Mouse (Mus musculus) midbrain, embryonic 13.5 days (tissue): ENCODE data around the gene Cpeb3. TPM values are rescaled to one million over a fixed set of nuclear protein-coding genes. Genes with fewer than 3 reads are reported as not detected.
A peak's percentile ranks its signal among the peaks of the same experiment; 100 is the strongest.
"Not testable (repeated sequence)": the region's sequence is repeated elsewhere in the genome, so short reads cannot be mapped to it uniquely, and the experiment has no call there.

ENCODE experiments used
- ATAC-seq: fragments of 200-750 bp; cut with Nextera tagmentation; 2 replicates; pipeline ENCODE4 v1.8.0; 2017; ENCODE audit warnings: mild to moderate bottlenecking, moderate TSS enrichment, moderate library complexity
- H3K27ac ChIP-seq: fragments of 300-500 bp; sonication (generic); 2 replicates; pipeline ENCODE4 v1.5.1; 2015; ENCODE audit warnings: inconsistent platforms, mild to moderate bottlenecking, moderate library complexity
- H3K27me3 ChIP-seq: fragments of 300-500 bp; sonication (generic); 2 replicates; pipeline ENCODE4 v1.6.1; 2015; ENCODE audit warnings: mild to moderate bottlenecking, inconsistent platforms
- H3K36me3 ChIP-seq: fragments of 300-500 bp; sonication (generic); 2 replicates; pipeline ENCODE4 v1.6.1; 2015; ENCODE audit warnings: mild to moderate bottlenecking, inconsistent platforms
- H3K4me1 ChIP-seq: fragments of 300-500 bp; sonication (generic); replicated peaks from 2 replicates; pipeline ENCODE4 v1.6.1; 2015; ENCODE audit warnings: inconsistent platforms
- H3K4me2 ChIP-seq: fragments of 300-500 bp; sonication (generic); replicated peaks from 2 replicates; pipeline ENCODE4 v1.6.1; 2015; ENCODE audit warnings: moderate library complexity, mild to moderate bottlenecking, inconsistent platforms
- H3K4me3 ChIP-seq: fragments of 300-500 bp; sonication (generic); replicated peaks from 2 replicates; pipeline ENCODE4 v1.5.1; 2015; ENCODE audit warnings: mild to moderate bottlenecking, inconsistent platforms
- H3K9ac ChIP-seq: fragments of 300-500 bp; sonication (generic); replicated peaks from 2 replicates; pipeline ENCODE4 v1.6.1; 2015; ENCODE audit warnings: mild to moderate bottlenecking, inconsistent platforms
- H3K9me3 ChIP-seq: fragments of 300-500 bp; sonication (generic); 2 replicates; pipeline ENCODE4 v1.6.1; 2016; ENCODE audit warnings: mild to moderate bottlenecking, inconsistent platforms
- WGBS: fragments of 180-500 bp; shearing (Covaris S2); methylation state at CpG from one replicate; pipeline ENCODE4 v1.1.7; 2015; 5-methylcytosine and 5-hydroxymethylcytosine counted together
- polyA plus RNA-seq: library from polyadenylated mRNA; unstranded; fragments of >200 nt; fragmentation: Nextera tagmentation; extraction: Ambion mirVana; gene quantifications from 2 replicates; pipeline ENCODE4 v1.2.1, GENCODE M21; 2015

Gene Cpeb3
- polyA plus RNA-seq, 1 experiment from 2014 or later: 11.0 TPM

DNA sequence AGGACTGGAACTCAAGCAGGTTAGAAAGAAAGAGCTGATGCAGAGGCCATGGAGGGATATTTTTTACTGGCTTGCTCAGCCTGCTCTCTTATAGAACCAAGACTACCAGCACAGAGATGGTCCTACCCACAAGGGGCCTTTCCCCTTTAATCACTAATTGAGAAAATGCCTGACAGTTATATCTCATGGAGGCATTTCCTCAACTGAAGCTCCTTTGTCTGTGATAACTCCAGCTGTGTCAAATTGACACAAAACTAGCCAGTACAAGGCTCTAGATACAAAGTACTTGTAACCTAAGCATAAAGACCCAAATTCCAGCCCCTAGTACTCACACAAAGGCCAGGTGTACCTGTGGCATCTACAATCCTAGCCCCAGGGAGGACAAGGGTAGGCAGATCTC lies 3.2 kb downstream of the Cpeb3 start:
- not testable (repeated sequence) for H3K36me3 ChIP-seq, H3K27me3 ChIP-seq, H3K4me3 ChIP-seq, H3K4me2 ChIP-seq, H3K27ac ChIP-seq, ATAC-seq, H3K9ac ChIP-seq, H3K9me3 ChIP-seq
- H3K4me1 ChIP-seq: peaks cover 20% of the 10 kb centered on the region

DNA sequence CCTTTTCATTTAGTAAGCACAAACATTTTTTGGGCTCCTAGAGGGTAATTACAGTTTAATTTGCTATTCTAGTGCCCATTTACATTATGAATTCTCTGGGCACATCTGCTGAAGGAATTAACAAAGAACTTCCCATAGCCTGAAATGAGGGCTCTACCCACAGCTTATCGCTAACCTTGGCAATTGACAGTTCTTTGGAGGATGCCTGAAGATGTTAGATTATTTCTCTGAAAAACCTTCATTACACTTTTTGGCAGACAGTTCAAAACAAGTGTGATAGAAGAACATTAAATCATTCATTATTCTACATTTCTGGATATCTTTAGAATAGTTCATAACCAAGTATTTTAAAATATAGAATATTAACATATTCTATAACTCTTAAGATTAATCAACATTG lies 5.0 kb downstream of the Cpeb3 start:
- 92% methylated on average over 1 of the region's 1 CpGs for WGBS
- H3K27ac ChIP-seq: no peak overlapping the region
- 0 out of 2 replicates have a peak, but pooled peaks cover 4% of the 10 kb centered on the region for H3K27me3 ChIP-seq
- ATAC-seq: no peak
- no peak overlapping the region for H3K9ac ChIP-seq
- H3K9me3 ChIP-seq: no peaks in the 10 kb centered on the region
- H3K4me2 ChIP-seq: no peak overlapping the region
- H3K4me1 ChIP-seq: peaks cover 5% of the 10 kb centered on the region; the same call in 1 of the 2 replicates
- H3K36me3 ChIP-seq: no peaks in the 10 kb centered on the region
- no peak overlapping the region for H3K4me3 ChIP-seq

GRCm38 (mm10) chr19:37199889-37200288 lies 8.5 kb downstream of the Cpeb3 start:
- no peak overlapping the region for H3K4me3 ChIP-seq
- H3K9me3 ChIP-seq: no peaks in the 10 kb centered on the region
- H3K27me3 ChIP-seq: no peaks in the 10 kb centered on the region
- no peak overlapping the region for H3K27ac ChIP-seq
- no peaks in the 10 kb centered on the region for H3K36me3 ChIP-seq
- no peak for ATAC-seq
- H3K4me2 ChIP-seq: no peak overlapping the region
- 92% methylated on average over 2 of the region's 2 CpGs for WGBS
- no peak overlapping the region for H3K9ac ChIP-seq
- H3K4me1 ChIP-seq: no peaks in the 10 kb centered on the region

- H3K27me3 ChIP-seq: no peaks in the 10 kb centered on the region
- 90% methylated on average over 1 of the region's 1 CpGs for WGBS
- ATAC-seq: no peak
- no peaks in the 10 kb centered on the region for H3K9me3 ChIP-seq
- H3K27ac ChIP-seq: no peak overlapping the region
- no peaks in the 10 kb centered on the region for H3K4me1 ChIP-seq
- H3K36me3 ChIP-seq: no peaks in the 10 kb centered on the region
- H3K4me2 ChIP-seq: no peak overlapping the region
- H3K9ac ChIP-seq: no peak overlapping the region
- no peak overlapping the region for H3K4me3 ChIP-seq
Observed at GRCm38 (mm10) chr19:37198165-37198880, 10.1 kb downstream of the Cpeb3 start.

DNA sequence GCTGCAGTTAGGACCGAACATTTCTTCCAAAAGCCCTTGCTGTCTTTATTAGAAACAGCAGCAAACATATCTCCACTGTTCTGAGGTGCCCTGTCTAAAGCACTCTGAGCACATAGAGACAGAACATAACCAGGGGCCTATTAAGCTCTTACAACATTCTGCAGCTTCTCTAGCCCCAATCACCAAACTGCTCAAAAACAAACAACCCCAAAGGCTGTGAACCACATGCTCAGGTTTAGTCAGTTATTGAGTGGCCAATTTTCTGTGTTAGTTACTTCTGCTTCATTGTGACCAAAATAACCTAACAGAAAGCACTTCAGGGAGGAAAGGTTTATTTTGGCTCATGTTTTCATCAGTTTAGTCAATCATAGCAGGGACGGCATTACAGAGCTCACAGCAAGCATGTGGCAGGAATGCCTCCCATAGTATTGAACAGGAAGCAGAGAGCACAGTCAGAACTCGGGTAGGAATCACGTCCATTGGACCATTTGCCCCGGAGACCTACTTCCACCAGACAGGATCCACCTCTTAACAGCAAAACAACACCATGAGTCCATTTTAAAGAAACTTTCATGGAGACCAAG lies 15.8 kb downstream of the Cpeb3 start:
- no peak overlapping the region for H3K4me3 ChIP-seq
- H3K27me3 ChIP-seq: no peaks in the 10 kb centered on the region
- no peak for ATAC-seq
- H3K4me2 ChIP-seq: no peak overlapping the region
- H3K4me1 ChIP-seq: no peaks in the 10 kb centered on the region
- H3K36me3 ChIP-seq: no peaks in the 10 kb centered on the region
- H3K9ac ChIP-seq: no peak overlapping the region
- no peak overlapping the region for H3K27ac ChIP-seq
- H3K9me3 ChIP-seq: no peaks in the 10 kb centered on the region
- 83% methylated on average over 5 of the region's 5 CpGs for WGBS

- Histone ChIP-seq H3K4me1 (no peaks in the 10 kb centered on the region), H3K9me3 (no peaks in the 10 kb centered on the region), H3K9ac (no peak overlapping the region), H3K4me3 (no peak overlapping the region), H3K4me2 (no peak overlapping the region), H3K27me3 (no peaks in the 10 kb centered on the region), H3K36me3 (no peaks in the 10 kb centered on the region), H3K27ac (no peak overlapping the region)
- WGBS: 84% methylated on average over 4 of the region's 4 CpGs
- no peak for ATAC-seq
Observed at GRCm38 (mm10) chr19:37188366-37188948, 19.9 kb downstream of the Cpeb3 start.

GRCm38 (mm10) chr19:37177819-37178708 lies 30.3 kb downstream of the Cpeb3 start:
- peak; percentile 83 for ATAC-seq
- H3K27ac ChIP-seq: peak overlapping the region; percentile 67
- H3K9me3 ChIP-seq: no peaks in the 10 kb centered on the region
- H3K9ac ChIP-seq: peak overlapping the region; percentile 52
- peaks cover 6% of the 10 kb centered on the region; the same call in 1 of the 2 replicates for H3K27me3 ChIP-seq
- 12% methylated on average over 17 of the region's 17 CpGs for WGBS
- H3K4me2 ChIP-seq: peak overlapping the region; percentile 49
- H3K4me3 ChIP-seq: peak overlapping the region; percentile 42
- no peaks in the 10 kb centered on the region for H3K36me3 ChIP-seq
- peaks cover 33% of the 10 kb centered on the region for H3K4me1 ChIP-seq

DNA sequence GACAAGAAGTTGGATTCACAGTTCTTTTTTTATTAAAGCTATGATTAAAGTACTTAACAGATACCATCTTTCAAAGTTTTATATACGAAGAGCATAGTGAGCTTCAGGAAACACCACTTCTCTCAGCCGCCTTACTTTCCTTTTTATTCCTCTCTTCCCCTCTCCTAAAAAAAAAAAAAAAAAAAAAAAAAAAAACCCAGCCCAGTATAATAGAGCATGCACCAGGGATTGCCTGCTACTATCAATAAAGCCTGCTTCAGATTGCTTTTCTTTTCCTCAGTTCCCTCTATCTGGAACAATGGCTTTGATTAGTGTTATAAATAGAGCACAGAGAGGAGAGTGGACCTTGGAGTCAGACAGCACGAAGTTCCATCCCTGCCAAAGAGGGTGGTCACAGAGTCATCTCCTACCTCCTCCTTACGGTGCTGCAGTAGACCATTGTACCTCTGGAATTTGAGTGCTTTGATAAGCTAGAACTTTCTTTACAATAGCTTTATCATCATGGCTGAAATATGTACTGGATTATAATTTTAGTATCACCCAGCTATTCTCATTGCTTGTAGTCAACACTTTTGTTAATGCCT lies 31.4 kb downstream of the Cpeb3 start:
- peaks cover 17% of the 10 kb centered on the region for H3K27me3 ChIP-seq
- H3K9me3 ChIP-seq: no peaks in the 10 kb centered on the region
- H3K9ac ChIP-seq: peak overlapping the region; percentile 59
- WGBS: 37% methylated on average over 4 of the region's 4 CpGs
- peaks cover 44% of the 10 kb centered on the region for H3K4me1 ChIP-seq
- no peak for ATAC-seq
- H3K36me3 ChIP-seq: no peaks in the 10 kb centered on the region
- H3K4me2 ChIP-seq: peak overlapping the region; percentile 65
- H3K4me3 ChIP-seq: peak overlapping the region; percentile 42
- H3K27ac ChIP-seq: no peak overlapping the region

DNA sequence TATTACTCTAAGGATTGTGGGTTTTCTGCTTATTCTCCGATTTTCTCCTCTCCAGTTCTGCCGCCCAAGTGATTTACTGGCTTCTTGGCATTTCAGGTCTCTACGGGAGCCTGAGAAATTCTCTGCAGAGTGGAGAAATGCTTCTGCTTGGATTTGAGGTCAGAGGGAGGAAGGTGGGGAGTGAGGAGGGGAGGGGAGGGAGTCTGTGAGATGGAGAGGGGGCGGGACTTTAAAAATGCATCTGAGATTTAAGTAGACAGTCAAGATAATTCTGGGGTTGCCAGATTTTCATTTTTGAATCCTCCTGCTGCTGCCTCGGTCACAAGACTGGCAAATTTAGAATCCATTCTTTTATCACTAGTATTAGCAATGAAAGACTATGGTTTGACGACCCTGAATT lies 32.5 kb downstream of the Cpeb3 start:
- H3K27ac ChIP-seq: peak overlapping the region; percentile 95
- H3K4me3 ChIP-seq: peak overlapping the region; percentile 82
- peaks cover 18% of the 10 kb centered on the region for H3K27me3 ChIP-seq
- H3K9me3 ChIP-seq: no peaks in the 10 kb centered on the region
- peaks cover 50% of the 10 kb centered on the region for H3K4me1 ChIP-seq
- peak overlapping the region; percentile 86 for H3K4me2 ChIP-seq
- WGBS: 10% methylated on average over 6 of the region's 6 CpGs
- no peaks in the 10 kb centered on the region for H3K36me3 ChIP-seq
- no peak for ATAC-seq
- peak overlapping the region; percentile 92 for H3K9ac ChIP-seq

DNA sequence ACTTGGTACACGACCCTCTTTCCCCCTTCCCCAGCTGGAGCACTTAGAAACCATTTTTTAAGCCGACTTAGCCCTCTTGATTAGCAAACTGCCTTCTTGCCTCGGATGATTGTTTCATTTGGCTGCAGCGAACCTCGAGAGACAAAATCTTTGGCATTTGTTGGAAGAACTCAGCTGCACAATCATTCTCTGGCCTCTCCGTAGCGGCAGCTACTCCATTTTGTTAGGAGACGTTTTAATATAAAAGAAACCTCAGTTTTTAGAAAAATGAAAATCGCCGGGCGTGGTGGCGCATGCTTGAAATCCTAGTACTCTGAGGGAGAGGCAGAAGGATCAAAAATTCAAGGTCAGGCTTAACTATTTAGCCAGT lies 33.0 kb downstream of the Cpeb3 start:
- ATAC-seq: no peak
- H3K4me2 ChIP-seq: peak overlapping the region; percentile 86
- peaks cover 50% of the 10 kb centered on the region for H3K4me1 ChIP-seq
- H3K27ac ChIP-seq: peak overlapping the region; percentile 95
- no peaks in the 10 kb centered on the region for H3K36me3 ChIP-seq
- under 1% methylated on average over 12 of the region's 12 CpGs for WGBS
- no peaks in the 10 kb centered on the region for H3K9me3 ChIP-seq
- peak overlapping the region; percentile 82 for H3K4me3 ChIP-seq
- peaks cover 18% of the 10 kb centered on the region for H3K27me3 ChIP-seq
- peak overlapping the region; percentile 92 for H3K9ac ChIP-seq

- Histone ChIP-seq H3K9me3 (no peaks in the 10 kb centered on the region), H3K27ac (peak overlapping the region; percentile 95), H3K4me1 (peaks cover 50% of the 10 kb centered on the region), H3K9ac (peak overlapping the region; percentile 92), H3K4me3 (peak overlapping the region; percentile 82), H3K27me3 (peaks cover 18% of the 10 kb centered on the region), H3K36me3 (no peaks in the 10 kb centered on the region), H3K4me2 (peak overlapping the region; percentile 86)
- peak; percentile 85 for ATAC-seq
- WGBS: 0% methylated on average over 36 of the region's 36 CpGs
Observed at GRCm38 (mm10) chr19:37174716-37175435, 33.5 kb downstream of the Cpeb3 start.
